ENCODE assay signal across 9 mouse cellular contexts in genomic region chr2:84744126-84744525, GRCm38 (mm10). TPM values are rescaled to one million over a fixed set of nuclear protein-coding genes. Genes with fewer than 3 reads are reported as not detected.
DNase-seq lines count a peak whose midpoint lies in the region; ATAC-seq and TF ChIP-seq lines count a peak whose summit lies in the region.
"Had no signal": no experiment of that assay in that cellular context is flagged by ENCODE, and none has a peak within 500 bp of the region (broad histone marks: within the 10 kb centered on the region; RNA-seq: fewer than 3 reads in every experiment).

No protein-coding gene starts in this region.

- H3K4me2 ChIP-seq in hindbrain, embryonic 11.5 days (replicated peaks; ENCODE audit: low read depth, low read length), result peak overlapping the region; percentile 94

- H3K9ac ChIP-seq in heart, adult 2 months (ENCODE audit: low read depth, low read length), result peak overlapping the region; percentile 53
- H3K9ac ChIP-seq in hindbrain, embryonic 11.5 days (ENCODE audit: low read depth, low read length), result peak overlapping the region; percentile 51

- no peak for TF ChIP-seq EP300 in heart, adult 2 months (IDR thresholded peaks at IDR 0.05; ENCODE audit: insufficient read depth, low read depth, low read length)

- DNase-seq in heart, adult 2 months, result no peak
- DNase-seq in heart, postnatal 25 days (ENCODE audit: low spot score), result no peak
- DNase-seq in WW6 (ENCODE audit: low read depth, low spot score), result peak; percentile 66
- DNase-seq in hindbrain, embryonic 11.5 days (ENCODE audit: low spot score), result no peak
- DNase-seq in lung, postnatal 10 days, result peak; percentile 30
- DNase-seq in retina, postnatal 1 day, result no peak
- DNase-seq in adrenal gland, postnatal 25 days, result no peak
- no peak for DNase-seq in gastrocnemius, postnatal 10 days

- intact Hi-C loops in heart, adult 2 months (cut with DNase I), result no loop called here
- intact Hi-C loops in heart, postnatal 25 days (cut with DNase I), result loop anchor here (5.0 kb wide), 1 partner anchor 53 kb away; the partner anchor contains the start of gene Ube2l6

- TF ChIP-seq POLR2A in heart, adult 2 months (IDR thresholded peaks at IDR 0.05; ENCODE audit: insufficient read depth, low read depth, low read length), result no peak

- H3K4me1 ChIP-seq in heart, adult 2 months (ENCODE audit: control insufficient read depth, insufficient read depth, low read length), result no peaks in the 10 kb centered on the region; the same call in 1 of the 2 replicates
- peaks cover 10% of the 10 kb centered on the region for H3K4me1 ChIP-seq in hindbrain, embryonic 11.5 days (replicated peaks; ENCODE audit: control insufficient read depth, insufficient read depth, low read length)

- H3K36me3 ChIP-seq in heart, adult 2 months (ENCODE audit: control insufficient read depth, insufficient read depth, low read length), result no peaks in the 10 kb centered on the region
- no peaks in the 10 kb centered on the region for H3K36me3 ChIP-seq in hindbrain, embryonic 11.5 days (ENCODE audit: control insufficient read depth, insufficient read depth, low read length)

- no peak for TF ChIP-seq CTCF in heart, adult 2 months (IDR thresholded peaks at IDR 0.05)

- peak overlapping the region; percentile 41 for H3K4me3 ChIP-seq in heart, adult 2 months
- H3K4me3 ChIP-seq in hindbrain, embryonic 11.5 days (ENCODE audit: low read depth, low read length), result peak overlapping the region; percentile 87

- ATAC-seq in hindbrain, embryonic 11.5 days (ENCODE audit: low FRiP score), result peak; percentile 23

- H3K79me2 ChIP-seq in heart, adult 2 months (replicated peaks; ENCODE audit: control insufficient read depth, insufficient read depth, low read length), result no peaks in the 10 kb centered on the region

- 12% methylated on average over 10 of the region's 10 CpGs for WGBS in heart, adult 2 months
- under 1% methylated on average over 10 of the region's 10 CpGs for WGBS in hindbrain, embryonic 11.5 days

- no peak overlapping the region; the same call in 1 of the 2 replicates for H3K27ac ChIP-seq in heart, adult 2 months
- H3K27ac ChIP-seq in hindbrain, embryonic 11.5 days (ENCODE audit: low read depth, low read length), result peak overlapping the region; percentile 99

- H3K27me3 ChIP-seq in heart, adult 2 months (ENCODE audit: control insufficient read depth, insufficient read depth, low read length), result no peaks in the 10 kb centered on the region
- no peaks in the 10 kb centered on the region for H3K27me3 ChIP-seq in hindbrain, embryonic 11.5 days (ENCODE audit: control insufficient read depth, insufficient read depth, low read length)

- no peaks in the 10 kb centered on the region for H3K9me3 ChIP-seq in hindbrain, embryonic 11.5 days (ENCODE audit: control insufficient read depth, low read length)

RNA-seq across cellular contexts. Expression of gene Gm19426, which starts 0.7 kb away (rescaled TPM):
- total RNA-seq in heart, adult 2 months (2021), result 1 to 10 TPM; 1.8 to 2.0 TPM
- 1.5 and 1.7 TPM in 2 replicates for polyA plus RNA-seq in heart, adult 2 months (2012; rRNA removed)
- 1 to 10 TPM; 1.8 to 1.9 TPM for total RNA-seq in heart, postnatal 25 days (2021)
- 7.1 TPM in 2 replicates for polyA plus RNA-seq in hindbrain, embryonic 11.5 days (2014; fragmentation: Nextera tagmentation; extraction: Ambion mirVana)
- total RNA-seq in adrenal gland, postnatal 25 days (2021), result 3.9 and 4.2 TPM in 2 replicates
- total RNA-seq in gastrocnemius, postnatal 10 days (2021), result 1 to 10 TPM in 1 of 2 experiments, under 1 TPM in 1; 0.77 to 1.4 TPM
- total RNA-seq: hematopoietic stem cell, adult 5-6 weeks had no signal

RNA-seq across cellular contexts. Expression of gene Ypel4, which starts 10.3 kb away (rescaled TPM):
- under 1 TPM; 0.44 to 0.45 TPM for total RNA-seq in heart, adult 2 months (2021)
- polyA plus RNA-seq in heart, adult 2 months (2012; rRNA removed), result 1.5 and 1.7 TPM in 2 replicates
- total RNA-seq in heart, postnatal 25 days (2021), result 1 to 10 TPM in 1 of 2 experiments, under 1 TPM in 1; 0.94 to 1.1 TPM
- polyA plus RNA-seq in hindbrain, embryonic 11.5 days (2014; fragmentation: Nextera tagmentation; extraction: Ambion mirVana), result 13.7 and 16.4 TPM in 2 replicates
- total RNA-seq in adrenal gland, postnatal 25 days (2021), result 8.5 and 9.3 TPM in 2 replicates
- total RNA-seq in gastrocnemius, postnatal 10 days (2021), result 1 to 10 TPM in 1 of 2 experiments, under 1 TPM in 1; 0.49 to 1.4 TPM

RNA-seq across cellular contexts. Expression of gene Clp1, which starts 17.0 kb away (rescaled TPM):
- total RNA-seq in heart, adult 2 months (2021), result 1 to 10 TPM; 4.0 to 4.6 TPM
- 3.5 and 7.4 TPM in 2 replicates for polyA plus RNA-seq in heart, adult 2 months (2012; rRNA removed)
- 1 to 10 TPM; 4.9 TPM for total RNA-seq in heart, postnatal 25 days (2021)
- 44.3 and 53.9 TPM in 2 replicates for polyA plus RNA-seq in hindbrain, embryonic 11.5 days (2014; fragmentation: Nextera tagmentation; extraction: Ambion mirVana)
- 12.3 and 13.9 TPM in 2 replicates for total RNA-seq in adrenal gland, postnatal 25 days (2021)
- 1 to 10 TPM; 4.6 to 5.3 TPM for total RNA-seq in gastrocnemius, postnatal 10 days (2021)

RNA-seq across cellular contexts. Expression of gene Zdhhc5, which starts 29.1 kb away (rescaled TPM):
- total RNA-seq in heart, adult 2 months (2021), result 10 to 100 TPM; 62.8 to 72.5 TPM
- polyA plus RNA-seq in heart, adult 2 months (2012; rRNA removed), result 47.6 and 61.2 TPM in 2 replicates
- 10 to 100 TPM; 61.4 to 62.1 TPM for total RNA-seq in heart, postnatal 25 days (2021)
- 22.5 and 30.1 TPM in 2 replicates for polyA plus RNA-seq in hindbrain, embryonic 11.5 days (2014; fragmentation: Nextera tagmentation; extraction: Ambion mirVana)
- 62.3 and 62.9 TPM in 2 replicates for total RNA-seq in adrenal gland, postnatal 25 days (2021)
- total RNA-seq in gastrocnemius, postnatal 10 days (2021), result 10 to 100 TPM; 42.7 to 47.9 TPM

RNA-seq across cellular contexts. Expression of gene Serping1, which starts 31.1 kb away (rescaled TPM):
- total RNA-seq in heart, adult 2 months (2021), result 10 to 100 TPM; 79.7 to 81.5 TPM
- 268 and 301 TPM in 2 replicates for polyA plus RNA-seq in heart, adult 2 months (2012; rRNA removed)
- 10 to 100 TPM; 68.8 to 75.7 TPM for total RNA-seq in heart, postnatal 25 days (2021)
- 38.0 and 46.1 TPM in 2 replicates for polyA plus RNA-seq in hindbrain, embryonic 11.5 days (2014; fragmentation: Nextera tagmentation; extraction: Ambion mirVana)
- 31.8 and 33.5 TPM in 2 replicates for total RNA-seq in adrenal gland, postnatal 25 days (2021)
- 10 to 100 TPM; 74.7 to 84.1 TPM for total RNA-seq in gastrocnemius, postnatal 10 days (2021)
- total RNA-seq: hematopoietic stem cell, adult 5-6 weeks had no signal

Comparison
In these comparisons a context has a peak if more than half of its experiments do, and no peak if none do; other contexts are left out.
1. DNase-seq: peak in WW6 (single experiment) and lung, postnatal 10 days (single experiment); none in heart, adult 2 months (0 of 2), heart, postnatal 25 days (single experiment), hindbrain, embryonic 11.5 days (single experiment), retina, postnatal 1 day (single experiment), adrenal gland, postnatal 25 days (single experiment) and gastrocnemius, postnatal 10 days (single experiment).